Mouse (Mus musculus) ES-Bruce4 (cell line): ENCODE measurements around the gene C1qtnf9. TPM values are rescaled to one million over a fixed set of nuclear protein-coding genes. Genes with fewer than 3 reads are reported as not detected.

ENCODE experiments used
- H3K27ac ChIP-seq: 2 replicates; pipeline ENCODE4 v1.5.1; 2012; ENCODE audit warnings: low read length, inconsistent platforms; ENCODE audit not compliant: insufficient read depth
- H3K27me3 ChIP-seq: 2 replicates; pipeline ENCODE4 v1.6.1; 2012; ENCODE audit warnings: mild to moderate bottlenecking, low read length, inconsistent platforms; ENCODE audit not compliant: control insufficient read depth, poor library complexity, insufficient read depth, severe bottlenecking
- H3K36me3 ChIP-seq: 2 replicates; pipeline ENCODE4 v1.6.1; 2012; ENCODE audit warnings: inconsistent platforms, mild to moderate bottlenecking, low read length, moderate library complexity; ENCODE audit not compliant: control insufficient read depth, poor library complexity, insufficient read depth, severe bottlenecking
- H3K4me1 ChIP-seq: one replicate; pipeline ENCODE4 v1.8.1; 2011; ENCODE audit warnings: low read length; ENCODE audit not compliant: control insufficient read depth, insufficient read depth
- H3K4me3 ChIP-seq: 2 replicates; pipeline ENCODE4 v1.5.1; 2011; ENCODE audit warnings: low read depth, mild to moderate bottlenecking, low read length
- H3K9ac ChIP-seq: 2 replicates; pipeline ENCODE4 v1.6.1; 2012; ENCODE audit warnings: low read depth, mild to moderate bottlenecking, inconsistent platforms; ENCODE audit not compliant: poor library complexity, severe bottlenecking
- H3K9me3 ChIP-seq: replicated peaks from 2 replicates; pipeline ENCODE4 v1.6.1; 2012; ENCODE audit warnings: mild to moderate bottlenecking, low read length, inconsistent platforms; ENCODE audit not compliant: control insufficient read depth, poor library complexity, insufficient read depth, severe bottlenecking
- CTCF ChIP-seq: IDR thresholded peaks from one replicate; pipeline ENCODE4 v1.8.1; 2011; ENCODE audit warnings: low read depth, low read length
- EP300 ChIP-seq: IDR thresholded peaks from 2 replicates; pipeline ENCODE4 v1.6.1; 2011; ENCODE audit warnings: low read depth, low read length; ENCODE audit not compliant: insufficient read depth
- POLR2A ChIP-seq: IDR thresholded peaks from one replicate; pipeline ENCODE4 v1.8.1; 2011; ENCODE audit warnings: low read length; ENCODE audit not compliant: insufficient read depth
- polyA plus RNA-seq: library from polyadenylated mRNA; stranded (reverse); fragments of >200 nt; gene quantifications from 2 replicates; pipeline ENCODE4 v1.2.4, GENCODE M21; 2011; ENCODE audit warnings: low read depth; ENCODE audit not compliant: missing spikeins, insufficient read depth, insufficient read length

Gene C1qtnf9
- polyA plus RNA-seq, 1 experiment: not detected

DNA sequence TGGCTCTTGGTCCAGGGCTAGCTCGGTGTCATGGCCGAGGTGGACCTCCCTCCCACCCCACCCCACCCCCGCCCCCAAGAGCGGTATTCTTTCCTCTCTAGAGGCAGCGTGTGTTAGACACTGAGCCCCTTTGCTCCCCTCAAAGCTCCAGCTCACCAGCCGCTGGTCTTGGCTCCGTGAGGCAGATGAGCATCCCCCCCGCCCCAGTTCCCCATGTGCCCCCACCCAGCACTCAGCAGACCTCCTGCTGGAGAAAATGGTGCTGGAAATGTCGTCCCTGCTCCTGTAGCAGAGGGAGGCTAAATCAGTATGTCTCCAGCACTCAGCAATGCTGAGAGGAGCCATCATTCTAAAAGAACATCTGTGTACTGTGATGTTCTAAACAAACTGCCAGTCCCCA is 24.3 kb upstream of the C1qtnf9 start:
- Histone ChIP-seq H3K9me3 (no peaks in the 10 kb centered on the region), H3K36me3 (peaks cover 3% of the 10 kb centered on the region; the same call in 1 of the 2 replicates), H3K4me3 (no peak overlapping the region), H3K9ac (no peak overlapping the region), H3K27me3 (no peaks in the 10 kb centered on the region), H3K4me1 (no peaks in the 10 kb centered on the region), H3K27ac (no peak overlapping the region)
- TF ChIP-seq EP300: no peak
- no peak for TF ChIP-seq POLR2A
- no peak for TF ChIP-seq CTCF

DNA sequence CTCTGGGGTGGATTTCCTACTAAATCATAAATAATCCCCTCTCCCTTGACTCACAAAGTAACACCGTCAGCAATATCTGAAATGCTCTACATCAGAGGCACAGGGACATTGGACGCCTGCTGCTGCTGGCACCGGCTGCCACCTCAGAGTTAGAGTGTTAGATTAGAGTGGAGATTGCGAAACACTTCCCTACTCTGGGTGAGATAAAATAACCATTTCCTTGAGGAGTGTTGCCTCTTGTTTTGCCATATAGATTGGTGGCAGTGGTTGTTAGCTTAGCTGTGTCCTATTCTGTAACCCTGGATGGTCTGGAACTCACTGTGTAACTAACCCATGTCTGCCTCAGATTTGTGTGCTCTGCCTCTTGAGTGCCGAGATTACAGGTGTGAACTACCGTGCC is 22.7 kb upstream of the C1qtnf9 start:
- Histone ChIP-seq H3K9me3 (no peaks in the 10 kb centered on the region), H3K4me1 (no peaks in the 10 kb centered on the region), H3K27me3 (no peaks in the 10 kb centered on the region), H3K9ac (no peak overlapping the region), H3K4me3 (no peak overlapping the region), H3K27ac (no peak overlapping the region), H3K36me3 (peaks cover 3% of the 10 kb centered on the region; the same call in 1 of the 2 replicates)
- no peak for TF ChIP-seq CTCF
- no peak for TF ChIP-seq EP300
- TF ChIP-seq POLR2A: no peak

DNA sequence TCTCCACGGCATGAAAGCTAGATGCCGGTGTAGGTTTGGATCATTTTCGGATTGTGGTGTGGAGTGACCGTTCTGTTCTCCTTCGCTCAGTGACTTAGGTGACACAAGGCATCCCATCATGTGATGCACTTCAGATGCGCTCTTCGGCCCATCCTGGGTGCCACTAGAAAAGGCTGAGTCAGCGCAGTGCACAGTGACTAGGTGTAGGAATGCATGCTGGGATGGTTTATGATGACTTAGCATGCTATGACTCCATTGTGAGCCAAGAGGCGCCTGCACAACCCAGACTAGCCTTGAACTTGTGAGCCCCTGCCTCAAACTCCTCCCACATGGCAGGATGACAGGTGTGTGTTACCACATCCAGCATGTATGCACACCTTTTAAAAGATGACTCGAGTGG is 21.8 kb upstream of the C1qtnf9 start:
- no peak overlapping the region for H3K4me3 ChIP-seq
- no peak overlapping the region for H3K27ac ChIP-seq
- H3K4me1 ChIP-seq: no peaks in the 10 kb centered on the region
- H3K9ac ChIP-seq: no peak overlapping the region
- no peaks in the 10 kb centered on the region for H3K27me3 ChIP-seq
- peaks cover 3% of the 10 kb centered on the region; the same call in 1 of the 2 replicates for H3K36me3 ChIP-seq
- H3K9me3 ChIP-seq: no peaks in the 10 kb centered on the region
- TF ChIP-seq EP300 (no peak), POLR2A (no peak), CTCF (no peak)

- Histone ChIP-seq H3K9me3 (no peaks in the 10 kb centered on the region), H3K27ac (no peak overlapping the region), H3K4me1 (no peaks in the 10 kb centered on the region), H3K36me3 (peaks cover 3% of the 10 kb centered on the region; the same call in 1 of the 2 replicates), H3K9ac (no peak overlapping the region), H3K27me3 (no peaks in the 10 kb centered on the region), H3K4me3 (no peak overlapping the region)
- TF ChIP-seq EP300: no peak
- no peak for TF ChIP-seq CTCF
- no peak for TF ChIP-seq POLR2A
These were observed 20.6 kb upstream of the C1qtnf9 start for GRCm38 (mm10) chr14:60747154-60747870.

DNA sequence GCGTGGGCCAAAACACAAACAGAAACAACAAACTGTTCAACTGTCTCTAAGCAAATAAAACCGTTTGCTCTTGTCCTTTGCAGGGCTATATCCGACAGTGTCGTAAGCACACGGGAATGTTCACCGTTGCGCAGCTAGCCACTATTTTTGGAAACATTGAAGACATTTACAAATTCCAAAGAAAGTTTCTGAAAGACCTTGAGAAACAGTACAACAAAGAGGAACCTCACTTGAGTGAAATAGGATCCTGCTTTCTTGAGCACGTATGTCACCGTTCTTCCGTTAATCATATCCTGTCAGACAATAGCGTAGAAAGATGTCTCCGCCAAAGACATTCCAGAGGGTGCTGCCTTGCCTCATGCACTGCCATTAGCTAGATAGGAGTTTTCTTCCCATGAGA is 18.1 kb upstream of the C1qtnf9 start:
- peaks cover 9% of the 10 kb centered on the region; the same call in 1 of the 2 replicates for H3K36me3 ChIP-seq
- H3K9ac ChIP-seq: no peak overlapping the region
- no peaks in the 10 kb centered on the region for H3K27me3 ChIP-seq
- no peak overlapping the region for H3K4me3 ChIP-seq
- H3K27ac ChIP-seq: no peak overlapping the region
- TF ChIP-seq POLR2A (no peak), EP300 (no peak), CTCF (no peak)
- no peaks in the 10 kb centered on the region for H3K4me1 ChIP-seq
- no peaks in the 10 kb centered on the region for H3K9me3 ChIP-seq

- no peak overlapping the region for H3K27ac ChIP-seq
- H3K9me3 ChIP-seq: no peaks in the 10 kb centered on the region
- H3K36me3 ChIP-seq: peaks cover 11% of the 10 kb centered on the region
- no peak overlapping the region for H3K9ac ChIP-seq
- H3K27me3 ChIP-seq: no peaks in the 10 kb centered on the region
- no peak overlapping the region for H3K4me3 ChIP-seq
- H3K4me1 ChIP-seq: no peaks in the 10 kb centered on the region
- no peak for TF ChIP-seq EP300
- TF ChIP-seq POLR2A: no peak
- no peak for TF ChIP-seq CTCF
These were observed 16.4 kb upstream of the C1qtnf9 start for GRCm38 (mm10) chr14:60751581-60751980.
